Mouse (Mus musculus) hematopoietic stem cell, adult 5-6 weeks (primary cell): ENCODE measurements around the gene Prpf38a. TPM values are rescaled to one million over a fixed set of nuclear protein-coding genes. Genes with fewer than 3 reads are reported as not detected.

Source experiments
- ATAC-seq, 2 experiments: fragments of 125-278 bp in 1 of 2; replicated peaks in 1 of 2; 2 replicates each; pipeline ENCODE4 v1.8.0; 2016 to 2017; ENCODE audit warnings: inconsistent platforms in 2 of 2, mild to moderate bottlenecking in 2 of 2, moderate number of reproducible peaks in 2 of 2, low read depth in 1 of 2, moderate TSS enrichment in 1 of 2; ENCODE audit not compliant: low FRiP score in 2 of 2, poor library complexity in 2 of 2, severe bottlenecking in 2 of 2, insufficient read depth in 1 of 2, low TSS enrichment in 1 of 2
- total RNA-seq: library from RNA; stranded (forward); fragments of 172-1452, 232-1000 nt; gene quantifications from 2 replicates; pipeline ENCODE4 v1.2.3, GENCODE M21; 2017

Prpf38a gene
- total RNA-seq: 122 and 132 TPM in 2 replicates

DNA sequence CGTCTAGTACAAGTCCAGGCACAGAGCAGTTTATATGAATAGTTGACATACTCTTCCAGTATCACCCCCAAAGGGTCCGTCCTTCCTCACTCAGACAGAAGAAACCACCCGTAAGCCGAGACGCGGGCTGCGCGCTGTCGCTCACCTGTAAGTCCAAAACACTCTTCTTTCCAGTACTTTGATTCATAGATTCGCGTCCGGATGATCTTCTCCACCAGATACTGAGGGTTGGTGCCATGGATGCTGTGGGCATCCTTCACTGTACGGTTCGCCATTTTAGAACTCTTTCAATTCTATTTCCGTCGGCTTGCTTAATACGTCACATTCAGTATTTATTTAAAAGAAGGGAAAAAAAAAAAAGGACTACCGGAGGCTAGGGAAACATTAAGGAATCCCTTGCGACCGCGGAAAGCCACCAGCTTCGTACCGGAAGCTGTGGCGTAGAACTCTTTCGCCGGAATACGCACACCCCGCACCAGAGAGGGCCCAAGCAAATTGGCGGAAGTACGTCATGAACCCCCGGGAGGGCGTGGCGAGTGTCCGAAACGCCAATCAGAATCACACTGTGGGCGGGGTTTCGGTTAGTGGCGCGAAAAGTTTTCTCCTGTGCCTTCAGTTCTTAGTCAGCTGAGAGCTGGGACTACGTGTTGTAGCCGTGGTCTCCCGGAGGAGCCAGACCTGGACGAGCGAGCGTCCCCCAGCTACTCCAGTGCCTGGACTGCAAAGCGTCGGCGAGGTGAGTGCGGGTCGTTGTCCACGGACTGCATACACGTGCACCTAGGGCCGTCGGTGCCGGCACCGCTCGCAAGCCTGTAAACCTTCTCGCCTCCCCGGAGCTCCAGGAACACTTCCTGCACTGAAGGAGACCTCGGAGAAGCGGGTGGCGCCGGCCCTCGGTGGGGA, at the start of gene Prpf38a, which contains the start of gene Orc1:
TSS of gene Prpf38a (minus strand) at position 497 of the 903 bp plus-strand sequence.
TSS of gene Orc1 (plus strand) at position 584 of the 903 bp plus-strand sequence.
- peak; percentile 96 to 99 for ATAC-seq

DNA sequence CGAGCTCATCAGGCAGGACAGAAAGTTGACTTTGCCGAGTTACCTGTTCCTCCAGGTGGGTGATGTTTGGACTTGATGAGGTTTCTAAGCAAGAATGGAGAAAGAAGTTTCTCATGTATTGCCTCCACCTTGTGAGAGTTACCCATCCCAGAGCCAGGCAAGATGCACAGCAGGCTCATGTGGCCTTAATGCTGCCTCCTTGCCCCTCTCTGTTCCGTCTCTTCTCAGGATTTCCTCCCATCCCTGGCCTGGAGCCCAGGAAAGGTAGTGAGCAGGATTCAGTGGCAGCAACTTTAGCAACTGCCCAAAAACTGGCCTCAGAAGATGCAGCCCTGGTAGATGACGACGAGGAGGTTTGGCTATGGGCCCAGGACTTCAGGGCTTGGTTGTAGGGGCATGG, 47.9 kb upstream of the Prpf38a start:
- no peak for ATAC-seq

DNA sequence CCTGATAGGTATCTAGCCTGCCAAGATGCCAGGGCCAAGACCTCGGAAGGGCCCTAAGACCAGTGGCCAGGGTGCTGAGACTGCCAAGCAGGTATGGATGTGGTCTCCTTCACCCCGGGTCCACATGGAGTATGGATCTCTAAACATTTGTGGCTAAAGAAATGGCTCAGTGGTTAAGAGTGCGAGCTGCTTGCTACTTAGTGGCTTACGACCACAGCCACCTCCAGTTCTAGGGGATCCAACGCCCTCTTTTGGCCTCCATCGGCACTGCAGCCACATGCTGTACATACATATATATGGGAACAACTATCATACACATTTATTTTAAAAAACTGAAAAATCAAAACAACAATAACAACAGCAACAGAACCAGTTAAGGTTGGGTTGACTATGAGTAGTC, 42.4 kb upstream of the Prpf38a start:
- no peak for ATAC-seq

DNA sequence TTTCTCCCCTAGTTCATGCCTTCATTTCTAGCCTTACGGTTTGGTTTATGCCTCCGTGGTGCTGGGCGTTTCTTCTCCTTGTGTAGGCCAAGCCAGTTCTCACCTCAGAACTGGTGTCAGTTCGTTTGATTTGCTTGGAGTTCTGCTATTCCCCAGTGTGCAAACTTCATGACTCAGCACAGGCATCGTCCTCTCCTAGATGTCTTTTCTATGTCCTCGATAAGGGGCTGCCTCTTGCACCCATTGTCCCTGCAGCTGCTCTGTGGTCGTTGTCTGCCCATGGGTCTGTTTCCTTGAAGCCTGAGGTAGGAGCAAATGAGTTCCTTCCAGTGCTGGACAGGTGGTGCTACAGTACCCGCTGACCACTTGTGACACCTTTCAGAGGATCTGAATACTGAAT, 41.4 kb upstream of the Prpf38a start:
- ATAC-seq: peak; percentile 4 to 6; a peak in 1 of 4 replicates

DNA sequence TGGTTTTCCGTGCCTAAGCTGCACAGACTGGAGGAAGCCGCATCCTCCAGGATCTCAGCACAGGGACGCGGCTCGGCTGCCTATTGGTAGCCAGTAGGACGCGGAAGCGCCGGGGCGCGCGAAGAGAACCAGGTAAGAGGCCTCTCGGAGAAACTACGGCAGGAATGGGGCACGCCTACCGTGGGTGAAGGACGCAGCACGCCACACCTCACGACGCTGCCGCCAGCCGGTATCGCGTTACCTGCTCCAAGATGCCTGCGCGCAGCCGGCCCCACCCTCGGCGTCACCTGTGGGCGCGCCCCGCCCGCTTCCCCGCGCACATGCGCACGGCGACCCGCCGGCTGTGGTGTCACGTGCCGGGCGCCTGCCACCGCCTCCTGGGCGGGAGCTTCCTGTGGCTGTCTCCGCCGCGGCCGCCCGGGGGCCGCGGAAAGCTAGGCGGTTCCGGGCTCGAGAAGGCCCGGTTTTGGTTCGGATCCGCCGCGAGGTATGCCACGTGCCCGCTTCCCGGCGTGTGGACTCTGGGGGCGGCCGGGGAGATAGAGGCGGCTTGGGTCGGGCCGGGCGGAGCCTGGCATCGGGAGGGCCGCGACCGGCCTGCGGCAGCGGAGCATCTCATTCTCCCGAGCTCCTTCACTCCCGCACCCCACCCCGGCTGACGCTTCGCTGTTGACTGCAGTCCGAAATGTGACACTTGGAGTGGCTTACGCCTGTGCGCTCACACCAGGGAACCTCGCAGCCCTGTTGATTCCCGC, 40.6 kb upstream of the Prpf38a start, which contains the start of gene Cc2d1b:
TSS of gene Cc2d1b (plus strand) at position 354 of the 755 bp plus-strand sequence.
- ATAC-seq: peak; percentile 84 to 86

DNA sequence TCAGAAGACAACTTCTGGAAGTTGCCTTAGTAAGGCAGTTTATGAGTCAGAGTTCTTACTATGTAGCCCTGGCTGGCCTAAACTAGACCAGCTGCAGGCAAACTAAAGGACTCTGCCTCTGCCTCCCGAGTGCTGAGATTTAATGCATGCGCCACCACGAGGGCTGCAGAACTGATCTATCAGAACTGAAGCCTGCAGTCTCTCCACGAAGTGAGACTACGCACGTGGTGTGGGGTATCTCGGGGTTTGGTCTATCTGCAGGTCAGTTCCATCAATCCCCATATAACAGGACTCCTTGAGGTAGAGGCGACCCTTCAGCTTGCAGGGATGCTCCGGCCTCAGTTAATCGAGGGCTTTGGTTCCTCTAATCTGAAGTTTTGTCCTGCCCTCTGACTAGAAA, 40.0 kb upstream of the Prpf38a start:
- no peak for ATAC-seq

DNA sequence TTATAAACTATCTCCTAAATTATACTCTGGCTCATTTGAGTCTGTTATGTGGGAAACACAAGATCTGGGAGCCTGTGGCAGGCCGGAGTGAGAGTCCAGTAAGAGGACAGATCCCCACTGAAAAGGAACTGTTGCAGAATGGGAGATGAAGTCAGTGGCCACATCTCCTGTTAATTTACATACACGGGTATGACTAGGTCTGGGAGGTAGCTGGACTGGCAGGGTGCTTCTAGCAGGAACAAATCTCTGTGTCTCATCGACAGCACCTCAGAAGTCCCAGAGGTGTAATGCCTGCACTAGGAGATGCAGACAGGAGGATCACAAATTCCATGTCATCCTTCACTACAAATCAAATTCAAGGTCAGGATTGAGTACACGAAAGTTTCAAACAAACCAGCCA, 39.5 kb upstream of the Prpf38a start:
- ATAC-seq: no peak

DNA sequence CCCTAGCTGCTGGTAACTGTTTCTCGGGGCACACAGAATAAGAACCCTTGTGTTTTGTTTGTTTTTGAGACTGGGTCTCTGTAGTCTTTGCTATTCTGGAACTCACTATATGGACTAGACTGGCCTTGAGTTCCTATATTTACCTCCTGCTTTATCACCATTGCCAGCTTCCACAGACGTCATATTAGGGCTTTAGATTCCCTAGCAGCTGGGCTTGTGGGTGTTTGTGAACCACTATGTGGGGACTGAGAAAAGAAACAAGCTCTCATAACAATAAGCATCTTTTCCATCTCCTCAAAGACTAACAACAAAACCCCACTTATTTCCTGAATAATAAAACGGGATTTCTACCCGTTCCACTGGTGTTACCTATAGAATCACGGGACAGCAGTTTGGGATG, 31.8 kb upstream of the Prpf38a start:
- no peak for ATAC-seq

DNA sequence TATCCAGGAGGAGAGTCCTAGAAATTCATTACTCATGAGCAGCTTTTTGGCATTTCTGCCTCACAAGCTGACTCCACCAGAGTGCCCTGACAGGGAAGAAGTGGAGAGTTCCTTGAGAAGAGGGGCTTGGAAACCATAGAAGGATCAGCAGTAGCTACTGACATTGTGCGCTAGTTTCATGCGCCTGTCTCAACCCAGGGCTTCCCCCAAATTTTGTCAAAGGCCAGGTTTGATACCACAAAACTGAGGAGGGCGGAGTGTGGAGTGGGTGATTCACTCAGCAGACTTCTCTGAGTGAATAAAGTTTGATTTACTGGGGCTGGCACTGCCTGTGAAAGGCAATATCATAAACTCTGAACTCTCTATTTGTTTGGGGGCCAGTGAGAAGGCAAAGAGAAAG, 29.5 kb upstream of the Prpf38a start:
- no peak for ATAC-seq

DNA sequence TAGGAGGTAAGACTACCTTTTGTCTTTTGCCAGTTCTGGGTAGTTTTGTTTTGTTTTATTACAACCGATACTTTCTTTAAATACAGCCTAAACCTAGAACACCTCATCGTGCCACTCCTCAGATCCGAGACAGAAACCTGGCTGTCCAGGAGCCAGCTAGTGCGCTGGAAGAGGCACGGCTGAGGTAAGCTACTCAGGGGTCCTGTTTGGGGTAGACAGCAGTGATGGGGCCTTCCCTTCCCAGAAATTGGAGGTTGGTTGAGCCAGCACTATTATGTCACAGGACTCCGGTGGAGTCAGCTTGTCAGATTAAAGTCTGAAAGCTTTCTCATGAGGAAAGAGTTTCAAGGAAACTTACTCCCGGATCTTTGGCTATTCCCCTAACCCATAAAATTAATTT, 22.7 kb upstream of the Prpf38a start:
- no peak for ATAC-seq

DNA sequence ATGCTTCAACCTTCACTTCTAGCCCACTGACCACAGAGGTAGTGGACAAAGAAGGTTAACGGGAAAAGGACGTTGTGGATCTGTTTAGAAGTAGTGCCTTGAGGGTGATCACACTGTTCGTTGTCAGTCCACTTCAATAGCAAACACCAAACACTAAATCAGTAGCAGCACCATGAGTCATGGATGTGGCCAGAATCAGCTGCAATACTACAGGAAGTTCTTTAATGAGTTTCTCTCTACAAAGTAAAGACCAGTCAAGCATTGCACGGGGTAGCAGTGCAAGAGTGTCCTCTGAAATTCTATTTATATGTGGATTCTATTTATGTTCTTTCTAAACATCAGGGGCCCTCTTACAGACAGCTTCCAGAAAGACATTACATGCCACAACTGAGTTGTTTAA, 19.2 kb upstream of the Prpf38a start:
- no peak for ATAC-seq

DNA sequence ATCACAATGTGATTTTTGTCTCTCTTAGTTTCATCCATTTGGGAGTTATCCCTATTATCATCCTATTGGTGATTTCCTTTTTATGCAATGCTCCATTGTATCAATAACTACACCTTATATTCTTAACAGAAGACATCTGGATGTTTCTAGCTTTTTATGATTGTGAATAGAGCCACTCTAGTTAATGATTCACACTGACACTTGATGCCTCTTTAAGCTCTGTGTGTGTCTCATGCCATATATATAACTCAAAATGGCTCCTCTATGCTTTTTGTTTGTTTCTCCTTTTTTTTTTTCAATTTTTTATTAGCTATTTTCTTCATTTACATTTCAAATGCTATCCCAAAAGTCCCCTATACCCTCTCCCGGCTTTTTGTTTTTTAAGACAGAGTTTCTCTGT, 16.6 kb upstream of the Prpf38a start:
- ATAC-seq: no peak

DNA sequence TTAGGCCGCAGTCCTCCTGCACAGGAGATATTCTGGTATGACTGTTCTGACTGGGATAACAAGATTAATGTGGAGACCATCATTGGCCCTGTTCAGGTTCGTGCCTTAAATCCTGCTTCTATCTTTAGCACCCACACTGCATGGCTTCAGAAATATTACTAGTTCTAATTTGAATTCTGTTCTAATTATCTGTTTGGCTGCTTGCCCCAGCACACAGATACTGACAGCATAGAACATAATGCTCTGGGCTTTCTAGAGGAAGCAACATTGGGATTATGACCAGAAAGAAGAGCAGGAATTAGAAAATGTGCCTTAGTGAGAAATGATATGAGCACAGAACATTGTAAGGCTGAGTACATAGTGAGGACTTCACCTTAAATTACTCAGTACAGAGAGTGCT, 14.2 kb upstream of the Prpf38a start:
- ATAC-seq: no peak

DNA sequence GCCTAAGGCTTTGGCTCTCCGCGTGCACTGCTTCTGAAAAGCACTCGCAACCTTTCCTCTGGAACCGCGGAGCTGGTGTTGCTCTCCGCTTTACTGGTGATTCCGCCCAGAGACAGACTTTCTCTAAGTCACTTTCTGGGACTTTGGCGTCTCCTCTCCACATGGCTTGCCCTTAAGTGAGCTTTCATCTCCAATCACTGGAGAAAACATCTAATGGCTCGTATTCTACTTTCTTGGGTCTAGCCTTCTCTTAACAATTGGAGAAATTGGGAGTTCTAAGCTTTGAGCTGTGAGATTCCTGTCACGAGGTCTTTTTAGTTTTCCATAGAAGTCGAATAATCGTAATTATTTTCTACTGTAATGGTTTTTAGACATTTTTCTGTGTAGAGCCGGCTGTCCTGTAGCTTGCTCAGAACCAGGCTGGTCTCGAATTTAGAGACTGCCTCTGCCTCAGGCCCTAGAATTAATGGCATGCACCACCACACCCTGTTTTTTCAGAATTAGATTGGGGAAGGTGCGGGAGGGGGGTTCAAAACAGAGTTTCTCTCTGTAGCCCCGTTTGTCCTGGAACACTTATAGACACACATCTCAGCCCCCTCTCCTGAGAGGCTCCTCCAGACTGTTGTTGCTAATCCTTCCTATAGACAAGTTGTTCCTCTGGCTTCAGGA, 741 bp upstream of the Prpf38a start:
- no peak for ATAC-seq

DNA sequence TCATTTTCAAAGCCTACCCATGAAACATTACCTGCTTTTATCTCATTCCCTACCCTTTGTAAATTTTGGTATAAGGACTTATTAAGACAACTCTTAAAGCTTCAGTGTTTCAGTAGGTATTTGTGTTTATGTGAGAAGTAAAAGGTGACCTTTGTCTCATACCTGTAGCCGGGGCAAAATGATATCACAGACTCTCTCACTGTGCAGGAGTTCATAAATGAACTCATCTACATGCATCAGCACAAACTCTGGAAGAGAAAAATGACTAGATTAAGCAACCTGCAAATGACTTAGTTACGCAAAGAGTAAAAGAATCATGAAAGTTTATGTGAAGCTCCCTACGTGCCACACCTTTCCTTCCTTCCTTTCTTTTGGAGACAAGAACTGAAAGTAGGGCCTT, 6.5 kb downstream of the Prpf38a start:
- ATAC-seq: no peak

DNA sequence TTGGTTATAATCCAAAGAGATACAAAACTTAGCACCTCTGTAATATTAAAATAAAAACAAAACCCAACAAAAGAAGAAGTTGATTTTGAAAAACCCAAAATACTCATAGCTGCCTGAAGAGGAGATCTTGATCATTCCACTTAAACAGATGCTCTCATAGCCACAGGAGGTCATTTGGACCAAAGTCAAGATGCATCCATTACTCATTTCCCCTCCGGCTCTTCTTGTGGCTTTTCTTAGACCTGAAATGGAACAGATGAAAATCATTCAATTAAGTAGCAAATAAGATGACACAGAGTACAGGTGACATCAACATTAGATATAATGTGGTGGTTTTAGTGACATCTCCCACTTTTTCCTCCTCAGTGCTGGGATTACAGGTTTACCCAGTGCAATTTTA, 14.1 kb downstream of the Prpf38a start:
- no peak for ATAC-seq

DNA sequence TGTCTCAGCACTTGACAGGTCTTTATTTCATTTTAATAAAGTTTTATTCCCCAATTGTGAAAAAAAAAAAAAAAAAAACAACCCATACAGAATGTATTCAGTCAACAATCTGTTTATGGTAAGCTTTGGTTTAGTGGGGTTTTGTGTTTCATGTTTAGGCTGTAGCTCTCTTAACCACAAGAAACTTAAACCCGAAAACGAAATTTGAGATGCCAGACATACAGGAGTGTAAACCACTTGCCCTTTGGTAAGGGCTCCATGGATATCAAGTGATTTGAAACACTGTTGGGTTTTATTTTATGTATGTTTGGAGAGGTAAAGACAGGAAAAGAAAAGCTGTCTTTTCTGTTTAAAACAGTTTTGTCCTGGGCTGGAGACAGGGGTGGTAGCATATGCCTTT, 39.4 kb downstream of the Prpf38a start:
- ATAC-seq: no peak
